Mouse (Mus musculus) lung, embryonic 15.5 days (tissue): ENCODE results near the gene Fam3c. TPM values are rescaled to one million over a fixed set of nuclear protein-coding genes. Genes with fewer than 3 reads are reported as not detected.

ENCODE experiments used
- ATAC-seq: fragments of 200-750 bp; cut with Nextera tagmentation; 2 replicates; pipeline ENCODE4 v1.8.0; 2017; ENCODE audit warnings: moderate number of reproducible peaks, borderline replicate concordance; ENCODE audit not compliant: low FRiP score, low TSS enrichment; ENCODE audit errors: extremely low read depth
- H3K27ac ChIP-seq: fragments of 300-500 bp; sonication (generic); 2 replicates; pipeline ENCODE4 v1.5.1; 2015; ENCODE audit warnings: moderate library complexity, mild to moderate bottlenecking, inconsistent platforms
- H3K27me3 ChIP-seq: fragments of 300-500 bp; sonication (generic); 2 replicates; pipeline ENCODE4 v1.6.1; 2015; ENCODE audit warnings: inconsistent platforms
- H3K36me3 ChIP-seq: fragments of 300-500 bp; sonication (generic); 2 replicates; pipeline ENCODE4 v1.6.1; 2015; ENCODE audit warnings: inconsistent platforms
- H3K4me1 ChIP-seq: fragments of 300-500 bp; sonication (generic); 2 replicates; pipeline ENCODE4 v1.6.1; 2015; ENCODE audit warnings: inconsistent platforms
- H3K4me2 ChIP-seq: fragments of 300-500 bp; sonication (generic); 2 replicates; pipeline ENCODE4 v1.6.1; 2015; ENCODE audit warnings: inconsistent platforms, mild to moderate bottlenecking, moderate library complexity
- H3K4me3 ChIP-seq: fragments of 300-500 bp; sonication (generic); 2 replicates; pipeline ENCODE4 v1.5.1; 2015; ENCODE audit warnings: mild to moderate bottlenecking, inconsistent platforms
- H3K9ac ChIP-seq: fragments of 300-500 bp; sonication (generic); 2 replicates; pipeline ENCODE4 v1.6.1; 2015; ENCODE audit warnings: inconsistent platforms
- H3K9me3 ChIP-seq: fragments of 300-500 bp; sonication (generic); 2 replicates; pipeline ENCODE4 v1.6.1; 2016; ENCODE audit warnings: inconsistent platforms
- WGBS: fragments of 180-500 bp; shearing (Covaris S2); methylation state at CpG from one replicate; pipeline ENCODE4 v1.1.7; 2015; 5-methylcytosine and 5-hydroxymethylcytosine counted together
- polyA plus RNA-seq: library from polyadenylated mRNA; unstranded; fragments of >200 nt; fragmentation: Nextera tagmentation; extraction: Ambion mirVana; gene quantifications from 2 replicates; pipeline ENCODE4 v1.2.1, GENCODE M21; 2015

Fam3c gene
- polyA plus RNA-seq, 1 experiment from 2014 or later: 74.0 TPM

DNA sequence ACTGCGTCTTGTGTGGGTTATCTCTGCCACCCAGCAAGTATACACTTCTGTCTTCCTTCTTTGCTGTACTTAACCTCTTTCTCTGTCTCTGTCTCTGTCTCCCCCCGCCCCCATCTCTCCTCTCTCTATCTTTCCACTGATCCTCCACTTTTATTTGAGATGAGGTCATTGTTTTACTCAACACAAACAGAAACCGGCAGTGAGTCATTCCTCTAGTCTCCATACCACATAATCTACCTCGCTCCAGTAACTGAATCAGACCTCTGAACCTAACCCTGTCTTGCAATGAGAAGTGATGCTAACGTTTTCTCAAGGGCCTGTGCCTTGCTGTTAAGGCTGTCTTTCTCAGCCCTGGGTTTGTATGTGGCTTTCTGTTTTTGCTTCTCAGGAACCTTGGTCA, 22.4 kb upstream of the Fam3c start:
- no peak for ATAC-seq
- no peak overlapping the region for H3K4me3 ChIP-seq
- whole genome bisulfite sequencing: 30% methylated on average over 5 of the region's 5 CpGs
- no peaks in the 10 kb centered on the region for H3K9me3 ChIP-seq
- no peak overlapping the region for H3K4me2 ChIP-seq
- H3K4me1 ChIP-seq: no peaks in the 10 kb centered on the region
- no peaks in the 10 kb centered on the region for H3K36me3 ChIP-seq
- no peaks in the 10 kb centered on the region for H3K27me3 ChIP-seq
- H3K27ac ChIP-seq: no peak overlapping the region
- no peak overlapping the region for H3K9ac ChIP-seq

DNA sequence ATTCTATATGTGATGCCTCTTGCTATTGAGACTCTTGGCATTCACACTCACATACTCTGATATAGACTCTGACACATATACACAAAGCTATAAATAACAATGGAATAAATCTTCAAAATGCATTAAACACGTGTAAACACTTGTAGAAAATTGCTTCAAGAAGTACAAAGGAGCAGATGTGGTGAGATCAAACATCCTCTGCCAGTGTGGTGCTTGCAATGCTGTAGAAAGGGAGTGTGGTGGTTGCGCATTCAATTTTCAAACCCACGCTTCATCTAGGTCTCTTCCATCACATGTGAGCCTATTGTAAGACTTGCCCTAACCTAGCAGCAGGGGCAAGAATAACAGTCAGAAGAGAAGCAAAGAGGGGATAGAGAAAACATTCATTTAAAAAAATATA, 18.7 kb upstream of the Fam3c start:
- Histone ChIP-seq H3K27me3 (no peaks in the 10 kb centered on the region), H3K36me3 (no peaks in the 10 kb centered on the region), H3K27ac (no peak overlapping the region), H3K4me1 (no peaks in the 10 kb centered on the region), H3K9me3 (no peaks in the 10 kb centered on the region), H3K9ac (no peak overlapping the region), H3K4me2 (no peak overlapping the region), H3K4me3 (no peak overlapping the region)
- no peak for ATAC-seq
- 69% methylated on average over 3 of the region's 3 CpGs for WGBS

GRCm38 (mm10) chr6:22373476-22373875, 17.4 kb upstream of the Fam3c start:
- no peak for ATAC-seq
- Histone ChIP-seq H3K27me3 (no peaks in the 10 kb centered on the region), H3K27ac (no peak overlapping the region), H3K36me3 (no peaks in the 10 kb centered on the region), H3K4me3 (no peak overlapping the region), H3K9ac (no peak overlapping the region), H3K4me2 (no peak overlapping the region), H3K4me1 (no peaks in the 10 kb centered on the region), H3K9me3 (no peaks in the 10 kb centered on the region)
- WGBS: 83% methylated on average over 2 of the region's 2 CpGs

DNA sequence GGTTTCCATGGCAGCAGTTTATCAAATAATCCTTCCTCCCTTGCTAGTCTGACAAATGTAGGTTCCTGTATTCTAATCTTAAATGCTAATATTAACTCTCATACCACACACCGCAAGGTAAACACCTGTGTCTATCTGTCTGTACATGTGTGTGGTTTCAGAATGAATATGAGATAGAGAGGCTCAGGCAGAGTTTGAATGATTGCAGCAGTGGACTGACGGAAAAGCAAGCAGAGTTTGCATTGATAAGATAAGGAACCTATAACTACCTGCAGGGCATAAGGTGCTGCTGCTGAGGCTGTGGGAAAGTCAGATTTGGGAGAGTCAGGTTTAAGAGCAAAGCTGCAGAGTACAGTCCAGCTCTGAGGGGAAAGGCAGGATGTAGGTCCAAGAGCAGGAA, 10.9 kb upstream of the Fam3c start:
- WGBS: 48% methylated on average over 2 of the region's 2 CpGs
- no peaks in the 10 kb centered on the region for H3K9me3 ChIP-seq
- no peak for ATAC-seq
- no peak overlapping the region for H3K27ac ChIP-seq
- no peak overlapping the region for H3K4me2 ChIP-seq
- no peak overlapping the region for H3K4me3 ChIP-seq
- no peaks in the 10 kb centered on the region for H3K27me3 ChIP-seq
- no peaks in the 10 kb centered on the region for H3K36me3 ChIP-seq
- no peak overlapping the region for H3K9ac ChIP-seq
- H3K4me1 ChIP-seq: no peaks in the 10 kb centered on the region

GRCm38 (mm10) chr6:22363590-22363989, 7.5 kb upstream of the Fam3c start:
- no peaks in the 10 kb centered on the region for H3K27me3 ChIP-seq
- H3K36me3 ChIP-seq: no peaks in the 10 kb centered on the region
- no peak overlapping the region for H3K27ac ChIP-seq
- no peaks in the 10 kb centered on the region for H3K4me1 ChIP-seq
- no peak overlapping the region for H3K9ac ChIP-seq
- no peak overlapping the region for H3K4me2 ChIP-seq
- 73% methylated on average over 3 of the region's 3 CpGs for WGBS
- no peaks in the 10 kb centered on the region for H3K9me3 ChIP-seq
- ATAC-seq: no peak
- H3K4me3 ChIP-seq: no peak overlapping the region

- WGBS: 52% methylated on average over 3 of the region's 3 CpGs
- no peaks in the 10 kb centered on the region for H3K36me3 ChIP-seq
- no peaks in the 10 kb centered on the region for H3K9me3 ChIP-seq
- peak overlapping the region; percentile 64 for H3K27ac ChIP-seq
- H3K4me3 ChIP-seq: no peak overlapping the region
- no peak overlapping the region for H3K9ac ChIP-seq
- H3K27me3 ChIP-seq: no peaks in the 10 kb centered on the region
- H3K4me2 ChIP-seq: no peak overlapping the region
- ATAC-seq: peak; percentile 68; the same call in 1 of the 2 replicates
- no peaks in the 10 kb centered on the region for H3K4me1 ChIP-seq
These were observed 5.9 kb upstream of the Fam3c start for GRCm38 (mm10) chr6:22361941-22362340.

- Histone ChIP-seq H3K27me3 (no peaks in the 10 kb centered on the region), H3K9ac (no peak overlapping the region), H3K4me1 (peaks cover 15% of the 10 kb centered on the region), H3K36me3 (no peaks in the 10 kb centered on the region), H3K9me3 (no peaks in the 10 kb centered on the region), H3K27ac (no peak overlapping the region), H3K4me2 (no peak overlapping the region), H3K4me3 (no peak overlapping the region)
- ATAC-seq: no peak
- WGBS: 32% methylated on average over 1 of the region's 1 CpGs
These were observed 3.0 kb upstream of the Fam3c start for GRCm38 (mm10) chr6:22359019-22359418.

DNA sequence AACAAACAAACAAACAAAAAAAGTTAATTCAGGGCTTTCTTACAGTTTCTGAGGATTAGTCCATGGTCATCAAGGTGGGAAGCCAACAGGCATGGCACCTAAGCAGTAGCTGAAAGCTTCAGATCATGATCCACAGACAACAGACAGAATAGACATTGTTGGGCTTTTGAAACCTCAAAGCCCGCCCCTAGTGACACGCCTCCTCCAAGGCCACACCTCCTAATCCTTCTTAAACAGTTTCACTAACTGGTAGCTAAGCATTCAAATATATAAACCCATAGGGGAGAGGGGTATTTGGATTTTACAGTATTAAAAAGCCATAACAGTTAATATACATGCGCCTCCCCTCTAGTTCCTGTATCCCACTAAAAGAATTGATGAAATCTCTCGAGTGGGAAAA, 1.3 kb upstream of the Fam3c start:
- Histone ChIP-seq H3K4me1 (peaks cover 17% of the 10 kb centered on the region), H3K27ac (no peak overlapping the region), H3K9me3 (no peaks in the 10 kb centered on the region), H3K4me3 (no peak overlapping the region), H3K9ac (no peak overlapping the region), H3K27me3 (no peaks in the 10 kb centered on the region), H3K4me2 (no peak overlapping the region), H3K36me3 (no peaks in the 10 kb centered on the region)
- 94% methylated on average over 4 of the region's 4 CpGs for WGBS
- ATAC-seq: no peak

DNA sequence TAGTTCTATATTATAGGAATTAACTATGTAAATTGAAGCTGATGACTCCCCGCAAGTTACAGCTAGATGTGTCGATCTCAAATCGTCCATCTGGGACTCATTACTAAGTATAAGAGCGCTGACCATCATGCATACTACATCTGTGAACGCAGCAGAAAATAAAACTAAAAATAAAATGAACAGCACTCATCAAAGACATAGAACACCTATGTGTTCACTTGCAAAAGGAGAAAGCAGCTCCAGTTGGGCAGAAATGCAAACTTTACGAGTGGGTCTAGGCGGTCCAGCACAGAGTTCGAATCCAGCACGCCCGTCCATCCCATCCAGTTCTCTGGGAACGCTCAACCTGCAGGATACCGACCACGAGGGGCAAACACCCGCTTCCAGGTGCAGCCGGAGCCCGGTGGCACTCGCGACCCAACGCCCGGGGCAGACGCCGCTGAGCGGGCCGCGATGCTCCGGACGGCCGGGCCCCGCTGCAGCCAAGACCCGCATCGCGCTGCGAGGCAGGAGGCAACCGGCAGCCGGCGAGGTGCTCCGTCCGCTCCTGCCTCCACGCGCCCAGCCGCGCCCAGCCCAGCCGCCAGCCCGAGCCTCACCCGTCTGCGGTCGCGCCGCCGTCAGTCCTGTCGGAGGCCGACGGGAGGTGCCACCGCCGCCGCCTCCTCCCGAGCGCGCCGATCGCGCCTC, 502 bp downstream of the Fam3c start:
- H3K36me3 ChIP-seq: no peaks in the 10 kb centered on the region
- H3K4me3 ChIP-seq: peak overlapping the region; percentile 90
- peaks cover 17% of the 10 kb centered on the region for H3K4me1 ChIP-seq
- no peaks in the 10 kb centered on the region for H3K9me3 ChIP-seq
- peak overlapping the region; percentile 73 for H3K4me2 ChIP-seq
- H3K27me3 ChIP-seq: no peaks in the 10 kb centered on the region
- ATAC-seq: peak; percentile 81; the same call in 1 of the 2 replicates
- peak overlapping the region; percentile 92 for H3K27ac ChIP-seq
- peak overlapping the region; percentile 84 for H3K9ac ChIP-seq
- WGBS: 3% methylated on average over 45 of the region's 62 CpGs

DNA sequence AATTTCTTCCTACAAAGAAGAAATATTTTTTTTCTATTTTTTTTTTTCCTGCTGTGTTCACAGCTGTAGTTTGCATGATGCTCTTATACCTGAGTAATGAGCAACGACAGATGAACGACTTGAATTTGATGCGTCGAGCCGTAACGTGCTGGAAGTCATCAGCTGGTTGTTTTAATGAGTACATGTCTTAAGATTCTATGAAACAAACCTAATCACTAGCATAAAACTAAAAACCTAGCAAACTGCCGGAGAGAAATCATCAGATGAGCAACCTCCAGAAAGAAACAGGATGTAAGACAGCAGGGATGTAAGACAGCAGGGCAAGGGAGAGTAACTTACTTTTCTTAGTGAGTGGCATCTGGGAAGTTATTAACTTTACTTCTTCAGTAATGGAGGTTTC, 1.4 kb downstream of the Fam3c start:
- peaks cover 17% of the 10 kb centered on the region for H3K4me1 ChIP-seq
- 73% methylated on average over 7 of the region's 7 CpGs for WGBS
- peak overlapping the region; percentile 90 for H3K4me3 ChIP-seq
- no peaks in the 10 kb centered on the region for H3K9me3 ChIP-seq
- peak overlapping the region; percentile 73 for H3K4me2 ChIP-seq
- ATAC-seq: no peak
- H3K27ac ChIP-seq: no peak overlapping the region
- no peaks in the 10 kb centered on the region for H3K27me3 ChIP-seq
- 0 out of 2 replicates have a peak overlapping the region, but pooled peaks have one; percentile 84 for H3K9ac ChIP-seq
- no peaks in the 10 kb centered on the region for H3K36me3 ChIP-seq

DNA sequence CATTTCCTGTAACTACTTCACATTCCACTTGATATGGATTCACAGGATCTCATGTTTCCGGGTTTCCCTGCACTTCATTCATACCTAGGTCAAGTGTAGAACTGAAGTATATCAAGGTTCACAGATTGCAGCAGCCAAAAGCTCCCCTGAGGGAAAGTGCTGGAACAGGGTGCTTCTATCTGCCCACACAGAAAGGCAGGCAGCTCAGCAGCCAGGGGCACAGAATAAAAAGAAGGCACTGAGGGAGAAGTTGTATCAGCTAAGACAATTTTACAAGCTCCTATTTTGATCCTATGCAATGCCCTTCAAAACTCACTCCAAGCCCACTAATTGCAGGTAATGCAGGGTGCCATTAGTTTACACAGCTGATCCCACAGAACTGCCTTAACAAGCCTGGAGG, 2.0 kb downstream of the Fam3c start:
- 34% methylated on average over 1 of the region's 1 CpGs for WGBS
- H3K27me3 ChIP-seq: no peaks in the 10 kb centered on the region
- H3K4me2 ChIP-seq: peak overlapping the region; percentile 22; the same call in 1 of the 2 replicates
- no peaks in the 10 kb centered on the region for H3K9me3 ChIP-seq
- no peak overlapping the region for H3K27ac ChIP-seq
- no peak for ATAC-seq
- H3K4me3 ChIP-seq: 0 out of 2 replicates have a peak overlapping the region, but pooled peaks have one; percentile 90
- peaks cover 20% of the 10 kb centered on the region for H3K4me1 ChIP-seq
- H3K9ac ChIP-seq: no peak overlapping the region
- no peaks in the 10 kb centered on the region for H3K36me3 ChIP-seq

- WGBS: 75% methylated on average over 9 of the region's 9 CpGs
- Histone ChIP-seq H3K4me1 (peaks cover 27% of the 10 kb centered on the region), H3K9me3 (no peaks in the 10 kb centered on the region)
These were observed 4.5 kb downstream of the Fam3c start for GRCm38 (mm10) chr6:22351551-22351950.

GRCm38 (mm10) chr6:22350239-22350571, 5.8 kb downstream of the Fam3c start:
- H3K4me1 ChIP-seq: peaks cover 24% of the 10 kb centered on the region
- no peaks in the 10 kb centered on the region for H3K27me3 ChIP-seq
- H3K4me2 ChIP-seq: no peak overlapping the region
- no peak overlapping the region for H3K9ac ChIP-seq
- no peaks in the 10 kb centered on the region for H3K9me3 ChIP-seq
- H3K36me3 ChIP-seq: no peaks in the 10 kb centered on the region
- no peak overlapping the region for H3K27ac ChIP-seq
- WGBS: 46% methylated on average over 4 of the region's 4 CpGs
- ATAC-seq: no peak
- H3K4me3 ChIP-seq: no peak overlapping the region

More at GRCm38 (mm10) chr6:22351551-22351950, 4.5 kb downstream of the Fam3c start:
- no peak overlapping the region for H3K27ac ChIP-seq
- H3K27me3 ChIP-seq: no peaks in the 10 kb centered on the region
- ATAC-seq: no peak
- no peaks in the 10 kb centered on the region for H3K36me3 ChIP-seq
- no peak overlapping the region for H3K4me2 ChIP-seq
- no peak overlapping the region for H3K9ac ChIP-seq
- H3K4me3 ChIP-seq: no peak overlapping the region
